Mouse (Mus musculus) kidney, embryonic 14.5 days (tissue): ENCODE data around the gene Trim47. TPM values are rescaled to one million over a fixed set of nuclear protein-coding genes. Genes with fewer than 3 reads are reported as not detected.

Source experiments
- ATAC-seq: fragments of 200-750 bp; cut with Nextera tagmentation; 2 replicates; pipeline ENCODE4 v1.8.0; 2017; ENCODE audit warnings: moderate number of reproducible peaks, mild to moderate bottlenecking, moderate TSS enrichment, moderate library complexity; ENCODE audit not compliant: low FRiP score, low TSS enrichment
- H3K27ac ChIP-seq: fragments of 300-500 bp; sonication (generic); 2 replicates; pipeline ENCODE4 v1.5.1; 2014; ENCODE audit warnings: low read depth, mild to moderate bottlenecking, low read length, moderate library complexity, mixed read lengths
- H3K27me3 ChIP-seq: fragments of 300-500 bp; sonication (generic); 2 replicates; pipeline ENCODE4 v1.6.1; 2014; ENCODE audit warnings: mild to moderate bottlenecking, low read length; ENCODE audit not compliant: control insufficient read depth, insufficient read depth
- H3K36me3 ChIP-seq: fragments of 300-500 bp; sonication (generic); 2 replicates; pipeline ENCODE4 v1.6.1; 2014; ENCODE audit warnings: low read length, mixed read lengths; ENCODE audit not compliant: control insufficient read depth, insufficient read depth
- H3K4me1 ChIP-seq: fragments of 300-500 bp; sonication (generic); 2 replicates; pipeline ENCODE4 v1.6.1; 2014; ENCODE audit warnings: low read length, mixed read lengths; ENCODE audit not compliant: control insufficient read depth, insufficient read depth
- H3K4me2 ChIP-seq: fragments of 300-500 bp; sonication (generic); replicated peaks from 2 replicates; pipeline ENCODE4 v1.6.1; 2014; ENCODE audit warnings: low read depth, mild to moderate bottlenecking, low read length
- H3K4me3 ChIP-seq: fragments of 300-500 bp; sonication (generic); 2 replicates; pipeline ENCODE4 v1.5.1; 2014; ENCODE audit warnings: mild to moderate bottlenecking, low read length
- H3K9ac ChIP-seq: fragments of 300-500 bp; sonication (generic); 2 replicates; pipeline ENCODE4 v1.6.1; 2014; ENCODE audit warnings: low read depth, mild to moderate bottlenecking, low read length, moderate library complexity
- H3K9me3 ChIP-seq: fragments of 300-500 bp; sonication (generic); 2 replicates; pipeline ENCODE4 v1.6.1; 2016; ENCODE audit warnings: low read length; ENCODE audit not compliant: control insufficient read depth
- WGBS: fragments of 180-500 bp; shearing (Covaris S2); extraction: QIAGEN DNeasy Blood & Tissue Kit; methylation state at CpG from one replicate; pipeline ENCODE4 v1.1.7; 2014; 5-methylcytosine and 5-hydroxymethylcytosine counted together
- polyA plus RNA-seq: library from polyadenylated mRNA; unstranded; fragments of >200 nt; fragmentation: Nextera tagmentation; extraction: Ambion mirVana; gene quantifications from 2 replicates; pipeline ENCODE4 v1.2.1, GENCODE M21; 2014

The Trim47 gene
- polyA plus RNA-seq, 1 experiment from 2014 or later: 12.8 TPM

GRCm38 (mm10) chr11:116111611-116112203 lies 15.3 kb downstream of the Trim47 start:
- 87% methylated on average over 19 of the region's 19 CpGs for whole genome bisulfite sequencing
- no peak overlapping the region for H3K27ac ChIP-seq
- H3K4me1 ChIP-seq: peaks cover 25% of the 10 kb centered on the region
- H3K36me3 ChIP-seq: no peaks in the 10 kb centered on the region
- H3K4me3 ChIP-seq: no peak overlapping the region
- H3K9ac ChIP-seq: no peak overlapping the region
- peaks cover 35% of the 10 kb centered on the region for H3K27me3 ChIP-seq
- no peak overlapping the region for H3K4me2 ChIP-seq
- no peak for ATAC-seq
- H3K9me3 ChIP-seq: no peaks in the 10 kb centered on the region

GRCm38 (mm10) chr11:116111067-116111466 lies 15.9 kb downstream of the Trim47 start:
- no peaks in the 10 kb centered on the region for H3K36me3 ChIP-seq
- H3K4me2 ChIP-seq: no peak overlapping the region
- no peak for ATAC-seq
- H3K9me3 ChIP-seq: no peaks in the 10 kb centered on the region
- no peak overlapping the region for H3K4me3 ChIP-seq
- no peak overlapping the region for H3K27ac ChIP-seq
- WGBS: 81% methylated on average over 4 of the region's 4 CpGs
- H3K9ac ChIP-seq: no peak overlapping the region
- peaks cover 31% of the 10 kb centered on the region for H3K4me1 ChIP-seq
- peaks cover 40% of the 10 kb centered on the region for H3K27me3 ChIP-seq

- Histone ChIP-seq H3K27me3 (peaks cover 40% of the 10 kb centered on the region), H3K4me1 (peaks cover 36% of the 10 kb centered on the region)
- no peak; the same call in 1 of the 2 replicates for ATAC-seq
Observed at GRCm38 (mm10) chr11:116110540-116110939, 16.5 kb downstream of the Trim47 start.

GRCm38 (mm10) chr11:116110131-116110530 lies 16.9 kb downstream of the Trim47 start:
- no peak overlapping the region for H3K27ac ChIP-seq
- peak overlapping the region; percentile 56 for H3K9ac ChIP-seq
- peaks cover 40% of the 10 kb centered on the region for H3K27me3 ChIP-seq
- peak overlapping the region; percentile 47 for H3K4me3 ChIP-seq
- no peaks in the 10 kb centered on the region for H3K36me3 ChIP-seq
- H3K9me3 ChIP-seq: no peaks in the 10 kb centered on the region
- H3K4me2 ChIP-seq: peak overlapping the region; percentile 59
- peak; percentile 44 for ATAC-seq
- H3K4me1 ChIP-seq: peaks cover 38% of the 10 kb centered on the region
- under 1% methylated on average over 25 of the region's 35 CpGs for WGBS

More at GRCm38 (mm10) chr11:116110540-116110939, 16.5 kb downstream of the Trim47 start:
- H3K9ac ChIP-seq: peak overlapping the region; percentile 56; the same call in 1 of the 2 replicates
- H3K27ac ChIP-seq: no peak overlapping the region
- H3K4me3 ChIP-seq: peak overlapping the region; percentile 47
- H3K36me3 ChIP-seq: no peaks in the 10 kb centered on the region
- H3K4me2 ChIP-seq: peak overlapping the region; percentile 59
- 24% methylated on average over 10 of the region's 10 CpGs for WGBS
- H3K9me3 ChIP-seq: no peaks in the 10 kb centered on the region

- Histone ChIP-seq H3K4me2 (peak overlapping the region; percentile 59), H3K27me3 (peaks cover 40% of the 10 kb centered on the region), H3K27ac (no peak overlapping the region; the same call in 1 of the 2 replicates), H3K4me1 (peaks cover 40% of the 10 kb centered on the region), H3K9me3 (no peaks in the 10 kb centered on the region), H3K9ac (peak overlapping the region; percentile 56), H3K4me3 (peak overlapping the region; percentile 47), H3K36me3 (no peaks in the 10 kb centered on the region)
- WGBS: 1% methylated on average over 62 of the region's 70 CpGs
- ATAC-seq: peak; percentile 16; the same call in 1 of the 2 replicates
Observed at GRCm38 (mm10) chr11:116109441-116110081, 17.4 kb downstream of the Trim47 start.

GRCm38 (mm10) chr11:116108464-116109137 lies 18.4 kb downstream of the Trim47 start:
- H3K4me2 ChIP-seq: peak overlapping the region; percentile 59
- ATAC-seq: no peak
- H3K4me1 ChIP-seq: peaks cover 50% of the 10 kb centered on the region
- 0 out of 2 replicates have a peak overlapping the region, but pooled peaks have one; percentile 56 for H3K9ac ChIP-seq
- peaks cover 40% of the 10 kb centered on the region for H3K27me3 ChIP-seq
- H3K9me3 ChIP-seq: no peaks in the 10 kb centered on the region
- no peaks in the 10 kb centered on the region for H3K36me3 ChIP-seq
- peak overlapping the region; percentile 47 for H3K4me3 ChIP-seq
- H3K27ac ChIP-seq: no peak overlapping the region
- 6% methylated on average over 23 of the region's 23 CpGs for WGBS

GRCm38 (mm10) chr11:116107777-116108285 lies 19.2 kb downstream of the Trim47 start:
- no peaks in the 10 kb centered on the region for H3K36me3 ChIP-seq
- no peak overlapping the region for H3K27ac ChIP-seq
- 0 out of 2 replicates have a peak overlapping the region, but pooled peaks have one; percentile 23 for H3K9ac ChIP-seq
- ATAC-seq: no peak; the same call in 1 of the 2 replicates
- peaks cover 40% of the 10 kb centered on the region for H3K27me3 ChIP-seq
- no peaks in the 10 kb centered on the region for H3K9me3 ChIP-seq
- H3K4me1 ChIP-seq: peaks cover 57% of the 10 kb centered on the region
- peak overlapping the region; percentile 47 for H3K4me3 ChIP-seq
- 17% methylated on average over 19 of the region's 19 CpGs for WGBS
- H3K4me2 ChIP-seq: peak overlapping the region; percentile 59

- H3K4me1 ChIP-seq: peaks cover 61% of the 10 kb centered on the region
- ATAC-seq: no peak
- peaks cover 40% of the 10 kb centered on the region for H3K27me3 ChIP-seq
- H3K9ac ChIP-seq: 0 out of 2 replicates have a peak overlapping the region, but pooled peaks have one; percentile 23
- WGBS: 20% methylated on average over 14 of the region's 14 CpGs
- H3K27ac ChIP-seq: no peak overlapping the region
- H3K36me3 ChIP-seq: no peaks in the 10 kb centered on the region
- peak overlapping the region; percentile 47; the same call in 1 of the 2 replicates for H3K4me3 ChIP-seq
- no peaks in the 10 kb centered on the region for H3K9me3 ChIP-seq
- peak overlapping the region; percentile 59 for H3K4me2 ChIP-seq
Observed at GRCm38 (mm10) chr11:116106963-116107776, 19.8 kb downstream of the Trim47 start.
